Mouse (Mus musculus): ENCODE data around the gene Chrng.

DNA sequence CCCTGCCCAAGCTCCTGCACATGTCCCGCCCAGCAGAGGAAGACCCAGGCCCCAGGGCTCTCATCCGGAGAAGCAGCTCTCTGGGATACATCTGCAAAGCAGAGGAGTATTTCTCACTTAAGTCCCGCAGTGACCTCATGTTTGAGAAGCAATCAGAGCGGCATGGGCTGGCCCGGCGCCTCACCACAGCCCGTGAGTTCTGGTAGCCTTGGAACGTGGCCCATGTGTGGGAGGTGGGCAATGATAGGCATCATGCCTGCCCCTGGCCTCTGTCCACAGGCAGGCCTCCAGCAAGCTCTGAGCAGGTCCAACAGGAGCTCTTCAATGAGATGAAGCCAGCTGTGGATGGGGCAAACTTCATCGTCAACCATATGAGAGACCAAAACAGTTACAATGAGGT lies 7.2 kb upstream of the Chrng start:
- TF ChIP-seq POLR2A (IDR thresholded peaks at IDR 0.05; ENCODE audit: control insufficient read depth, low read depth, low read length) (no peak), CTCF (IDR thresholded peaks at IDR 0.05; ENCODE audit: control insufficient read depth, insufficient read depth, insufficient replicate concordance, low read depth, low read length) (no peak)

All from testis, adult 2 months (tissue).